Mouse (Mus musculus) erythroblast, embryonic 14.5 days (primary cell): ENCODE data around the gene Copa.

Experiments
- GATA1 ChIP-seq: IDR thresholded peaks from 2 replicates; pipeline ENCODE4 v1.6.1; 2012; ENCODE audit warnings: low read length, inconsistent platforms, mixed read lengths
- TAL1 ChIP-seq: IDR thresholded peaks from 3 replicates; pipeline ENCODE4 v1.6.1; 2012; ENCODE audit warnings: low read length, inconsistent platforms, mixed read lengths

GRCm38 (mm10) chr1:172058321-172058720 lies 24.0 kb upstream of the Copa start:
- TF ChIP-seq GATA1 (no peak), TAL1 (no peak)
